Mouse (Mus musculus): ENCODE measurements around the gene P3h2. TPM values are rescaled to one million over a fixed set of nuclear protein-coding genes. Genes with fewer than 3 reads are reported as not detected.
A peak's percentile ranks its signal among the peaks of the same experiment; 100 is the strongest.

The P3h2 gene
- polyA plus RNA-seq, 1 experiment from 2014 or later: 9.5 TPM

DNA sequence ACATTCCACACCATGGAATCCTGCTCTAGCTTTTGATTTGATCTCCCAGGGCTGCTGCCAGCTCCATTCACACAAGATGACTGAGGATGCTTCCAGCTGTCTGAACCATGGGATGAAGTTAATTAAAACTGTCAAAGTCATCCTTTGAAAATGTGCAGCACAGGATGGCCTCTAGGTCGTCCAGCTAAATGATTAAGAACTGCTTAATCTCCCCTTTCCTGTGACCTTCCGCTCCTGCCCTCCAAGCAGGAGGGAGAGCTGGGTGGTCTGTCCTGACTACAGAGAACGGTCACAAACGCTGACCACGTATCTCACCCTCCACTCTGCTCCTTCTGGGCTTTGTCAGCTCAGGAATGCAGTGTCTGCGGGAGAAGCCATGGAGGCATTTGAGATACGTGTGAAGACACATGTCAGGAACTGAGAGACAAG, 26.6 kb downstream of the P3h2 start:
- no peak overlapping the region for H3K9ac ChIP-seq (ENCODE audit: low read depth, low read length)
- H3K9me3 ChIP-seq (ENCODE audit: control insufficient read depth, low read length): no peaks in the 10 kb centered on the region
- ATAC-seq (ENCODE audit: low FRiP score, low TSS enrichment): no peak; the same call in 1 of the 2 replicates
- no peak overlapping the region for H3K4me2 ChIP-seq (replicated peaks; ENCODE audit: low read depth, low read length)
- H3K36me3 ChIP-seq (ENCODE audit: control insufficient read depth, insufficient read depth, low read length): no peaks in the 10 kb centered on the region
- peaks cover 13% of the 10 kb centered on the region; the same call in 1 of the 2 replicates for H3K4me1 ChIP-seq (ENCODE audit: control insufficient read depth, insufficient read depth, low read length)
- no peak overlapping the region for H3K27ac ChIP-seq (ENCODE audit: low read depth, low read length)
- H3K27me3 ChIP-seq (ENCODE audit: control insufficient read depth, insufficient read depth, low read length): no peaks in the 10 kb centered on the region
- WGBS: 12% methylated on average over 7 of the region's 7 CpGs
- H3K4me3 ChIP-seq (ENCODE audit: low read length): no peak overlapping the region

DNA sequence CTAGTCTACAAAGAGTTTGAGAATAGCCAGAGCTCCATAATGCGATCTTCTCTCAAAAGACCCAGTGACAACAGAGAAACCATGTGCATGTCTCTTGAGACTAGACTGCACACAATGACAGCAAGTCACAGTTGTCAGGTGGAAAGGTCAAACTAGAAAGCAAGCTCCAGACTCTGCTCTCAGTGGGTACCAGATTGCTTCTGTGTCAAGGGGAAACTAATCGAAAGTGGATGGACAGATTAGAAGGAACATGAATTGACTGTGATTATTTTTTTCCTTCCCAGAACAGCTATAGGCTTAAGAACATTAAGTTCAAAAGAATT, 27.5 kb downstream of the P3h2 start:
- Histone ChIP-seq H3K9me3 (ENCODE audit: control insufficient read depth, low read length) (no peaks in the 10 kb centered on the region), H3K9ac (ENCODE audit: low read depth, low read length) (no peak overlapping the region), H3K36me3 (ENCODE audit: control insufficient read depth, insufficient read depth, low read length) (no peaks in the 10 kb centered on the region), H3K4me1 (ENCODE audit: control insufficient read depth, insufficient read depth, low read length) (peaks cover 11% of the 10 kb centered on the region; the same call in 1 of the 2 replicates), H3K4me3 (ENCODE audit: low read length) (no peak overlapping the region), H3K27me3 (ENCODE audit: control insufficient read depth, insufficient read depth, low read length) (no peaks in the 10 kb centered on the region), H3K4me2 (replicated peaks; ENCODE audit: low read depth, low read length) (no peak overlapping the region), H3K27ac (ENCODE audit: low read depth, low read length) (no peak overlapping the region)
- 81% methylated on average over 2 of the region's 2 CpGs for WGBS
- ATAC-seq (ENCODE audit: low FRiP score, low TSS enrichment): no peak; the same call in 1 of the 2 replicates

GRCm38 (mm10) chr16:26077246-26078099, 28.1 kb downstream of the P3h2 start:
- peaks cover 5% of the 10 kb centered on the region; the same call in 1 of the 2 replicates for H3K4me1 ChIP-seq (ENCODE audit: control insufficient read depth, insufficient read depth, low read length)
- H3K27ac ChIP-seq (ENCODE audit: low read depth, low read length): no peak overlapping the region
- H3K27me3 ChIP-seq (ENCODE audit: control insufficient read depth, insufficient read depth, low read length): no peaks in the 10 kb centered on the region
- H3K9ac ChIP-seq (ENCODE audit: low read depth, low read length): no peak overlapping the region
- ATAC-seq (ENCODE audit: low FRiP score, low TSS enrichment): no peak; the same call in 1 of the 2 replicates
- no peak overlapping the region for H3K4me2 ChIP-seq (replicated peaks; ENCODE audit: low read depth, low read length)
- no peaks in the 10 kb centered on the region for H3K9me3 ChIP-seq (ENCODE audit: control insufficient read depth, low read length)
- no peaks in the 10 kb centered on the region for H3K36me3 ChIP-seq (ENCODE audit: control insufficient read depth, insufficient read depth, low read length)
- WGBS: 77% methylated on average over 10 of the region's 10 CpGs
- H3K4me3 ChIP-seq (ENCODE audit: low read length): no peak overlapping the region

GRCm38 (mm10) chr16:26075063-26075462, 30.5 kb downstream of the P3h2 start:
- Histone ChIP-seq H3K4me2 (replicated peaks; ENCODE audit: low read depth, low read length) (no peak overlapping the region), H3K9me3 (ENCODE audit: control insufficient read depth, low read length) (no peaks in the 10 kb centered on the region), H3K9ac (ENCODE audit: low read depth, low read length) (no peak overlapping the region), H3K27ac (ENCODE audit: low read depth, low read length) (no peak overlapping the region), H3K27me3 (ENCODE audit: control insufficient read depth, insufficient read depth, low read length) (no peaks in the 10 kb centered on the region), H3K36me3 (ENCODE audit: control insufficient read depth, insufficient read depth, low read length) (no peaks in the 10 kb centered on the region), H3K4me1 (ENCODE audit: control insufficient read depth, insufficient read depth, low read length) (peaks cover 3% of the 10 kb centered on the region; the same call in 1 of the 2 replicates), H3K4me3 (ENCODE audit: low read length) (no peak overlapping the region)
- 0 out of 2 replicates have a peak, but pooled peaks have one; percentile 24 for ATAC-seq (ENCODE audit: low FRiP score, low TSS enrichment)

- no peaks in the 10 kb centered on the region for H3K27me3 ChIP-seq (ENCODE audit: control insufficient read depth, insufficient read depth, low read length)
- H3K4me2 ChIP-seq (replicated peaks; ENCODE audit: low read depth, low read length): no peak overlapping the region
- WGBS: 92% methylated on average over 3 of the region's 3 CpGs
- ATAC-seq (ENCODE audit: low FRiP score, low TSS enrichment): no peak
- H3K27ac ChIP-seq (ENCODE audit: low read depth, low read length): no peak overlapping the region
- no peak overlapping the region for H3K9ac ChIP-seq (ENCODE audit: low read depth, low read length)
- H3K36me3 ChIP-seq (ENCODE audit: control insufficient read depth, insufficient read depth, low read length): no peaks in the 10 kb centered on the region
- H3K9me3 ChIP-seq (ENCODE audit: control insufficient read depth, low read length): no peaks in the 10 kb centered on the region
- H3K4me3 ChIP-seq (ENCODE audit: low read length): no peak overlapping the region
- no peaks in the 10 kb centered on the region for H3K4me1 ChIP-seq (ENCODE audit: control insufficient read depth, insufficient read depth, low read length)
These were observed 35.2 kb downstream of the P3h2 start for GRCm38 (mm10) chr16:26070376-26070775.

DNA sequence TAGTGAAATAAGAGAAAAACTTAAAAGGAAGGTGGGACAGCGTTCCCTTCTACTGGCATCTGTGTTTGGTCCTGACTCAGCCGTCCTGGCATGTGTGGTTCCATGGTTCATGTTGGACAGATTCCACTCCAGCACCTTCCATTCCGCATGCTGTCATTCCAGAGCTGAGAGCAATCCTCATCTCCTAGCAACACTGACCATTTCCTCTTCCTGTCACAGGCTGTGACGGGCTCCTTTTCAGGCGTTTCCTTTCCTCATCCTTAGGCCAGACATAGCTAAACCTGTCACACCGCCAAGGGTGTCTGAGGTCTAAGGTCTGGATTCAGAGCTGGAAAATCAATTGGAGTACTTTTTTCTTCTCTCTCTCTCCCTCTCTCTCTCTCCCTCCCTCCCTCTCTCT, 40.5 kb downstream of the P3h2 start:
- Histone ChIP-seq H3K27ac (ENCODE audit: low read depth, low read length) (no peak overlapping the region), H3K4me2 (replicated peaks; ENCODE audit: low read depth, low read length) (no peak overlapping the region), H3K4me3 (ENCODE audit: low read length) (no peak overlapping the region), H3K9ac (ENCODE audit: low read depth, low read length) (no peak overlapping the region), H3K9me3 (ENCODE audit: control insufficient read depth, low read length) (no peaks in the 10 kb centered on the region), H3K4me1 (ENCODE audit: control insufficient read depth, insufficient read depth, low read length) (no peaks in the 10 kb centered on the region), H3K27me3 (ENCODE audit: control insufficient read depth, insufficient read depth, low read length) (no peaks in the 10 kb centered on the region), H3K36me3 (ENCODE audit: control insufficient read depth, insufficient read depth, low read length) (no peaks in the 10 kb centered on the region)
- no peak for ATAC-seq (ENCODE audit: low FRiP score, low TSS enrichment)
- WGBS: 60% methylated on average over 6 of the region's 6 CpGs

DNA sequence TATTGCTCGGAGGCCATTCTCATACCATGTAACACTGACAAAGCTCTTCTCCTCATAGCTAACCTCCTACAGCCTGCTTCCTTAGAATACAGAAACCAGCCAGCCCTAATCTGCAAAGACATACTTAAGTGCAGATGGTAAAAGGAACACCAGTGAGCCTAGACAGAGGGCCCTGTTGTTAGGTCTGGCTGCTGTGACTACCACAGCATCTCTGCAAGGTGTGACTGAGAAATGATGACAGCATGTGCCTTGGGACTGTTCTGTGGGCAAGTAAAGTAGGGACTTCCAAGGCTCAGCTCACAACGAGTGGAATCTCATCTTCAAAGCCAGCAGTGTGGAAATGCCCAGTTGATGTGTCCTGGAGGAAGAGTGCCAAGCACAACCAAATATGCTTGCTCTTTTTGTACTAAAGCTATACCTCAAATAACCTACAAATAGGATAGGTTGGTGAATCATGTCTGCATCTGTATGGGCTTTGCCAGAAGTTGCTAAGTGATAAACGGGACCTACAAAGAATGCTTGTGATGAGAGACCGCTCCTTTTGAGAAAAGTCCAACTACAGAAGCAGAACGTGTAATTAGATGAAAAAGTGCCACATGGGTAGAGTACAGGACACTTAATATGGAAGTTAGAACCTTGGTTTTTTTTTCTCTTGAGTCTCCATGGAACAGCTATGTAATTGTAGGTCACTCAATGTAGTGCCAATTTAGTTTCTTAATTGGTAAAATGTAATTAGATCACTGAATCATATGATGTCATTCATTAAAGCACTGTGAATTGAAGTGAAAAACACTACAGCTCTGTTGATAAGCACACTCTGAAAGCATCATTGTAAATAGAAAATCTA, 45.1 kb downstream of the P3h2 start:
- Histone ChIP-seq H3K4me1 (ENCODE audit: control insufficient read depth, insufficient read depth, low read length) (no peaks in the 10 kb centered on the region), H3K4me3 (ENCODE audit: low read length) (no peak overlapping the region), H3K27ac (ENCODE audit: low read depth, low read length) (no peak overlapping the region), H3K9ac (ENCODE audit: low read depth, low read length) (no peak overlapping the region), H3K27me3 (ENCODE audit: control insufficient read depth, insufficient read depth, low read length) (no peaks in the 10 kb centered on the region), H3K9me3 (ENCODE audit: control insufficient read depth, low read length) (no peaks in the 10 kb centered on the region), H3K36me3 (ENCODE audit: control insufficient read depth, insufficient read depth, low read length) (no peaks in the 10 kb centered on the region), H3K4me2 (replicated peaks; ENCODE audit: low read depth, low read length) (no peak overlapping the region)
- ATAC-seq (ENCODE audit: low FRiP score, low TSS enrichment): no peak
- 86% methylated on average over 5 of the region's 5 CpGs for WGBS

DNA sequence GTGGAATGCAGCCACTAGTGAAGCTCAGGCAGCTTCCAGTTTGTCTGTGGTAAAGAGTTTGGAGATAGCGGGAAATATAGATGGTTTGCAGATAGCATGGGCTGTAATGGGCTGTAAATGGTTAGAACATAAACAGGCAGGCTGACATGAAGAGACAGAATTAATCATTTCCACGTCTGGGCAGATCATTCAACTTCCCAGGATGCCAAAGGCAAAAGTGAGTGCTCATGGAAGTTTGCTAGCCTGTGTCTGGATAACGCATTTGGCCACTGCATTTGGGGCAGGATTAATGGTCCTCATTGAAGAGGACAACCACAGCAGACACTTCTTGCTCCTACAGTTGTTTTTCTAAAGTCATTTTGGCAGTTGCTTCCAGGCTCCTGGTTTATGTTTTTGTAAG, 52.0 kb downstream of the P3h2 start:
- Histone ChIP-seq H3K9me3 (ENCODE audit: control insufficient read depth, low read length) (no peaks in the 10 kb centered on the region), H3K4me3 (ENCODE audit: low read length) (no peak overlapping the region), H3K36me3 (ENCODE audit: control insufficient read depth, insufficient read depth, low read length) (no peaks in the 10 kb centered on the region), H3K4me1 (ENCODE audit: control insufficient read depth, insufficient read depth, low read length) (0 out of 2 replicates have a peak, but pooled peaks cover 6% of the 10 kb centered on the region), H3K27ac (ENCODE audit: low read depth, low read length) (no peak overlapping the region), H3K4me2 (replicated peaks; ENCODE audit: low read depth, low read length) (no peak overlapping the region), H3K9ac (ENCODE audit: low read depth, low read length) (no peak overlapping the region), H3K27me3 (ENCODE audit: control insufficient read depth, insufficient read depth, low read length) (0 out of 2 replicates have a peak, but pooled peaks cover 5% of the 10 kb centered on the region)
- WGBS: 60% methylated on average over 3 of the region's 3 CpGs
- ATAC-seq (ENCODE audit: low FRiP score, low TSS enrichment): no peak
